ENCODE assay signal across 8 mouse cellular contexts in genomic region chr9:13195762-13196161, GRCm38 (mm10). TPM values are rescaled to one million over a fixed set of nuclear protein-coding genes. Genes with fewer than 3 reads are reported as not detected.
DNase-seq lines count a peak whose midpoint lies in the region; ATAC-seq and TF ChIP-seq lines count a peak whose summit lies in the region.

No protein-coding gene starts in this region.

- H3K9me3 ChIP-seq in intestine, postnatal 0 days (ENCODE audit: control insufficient read depth), result no peaks in the 10 kb centered on the region
- no peaks in the 10 kb centered on the region for H3K9me3 ChIP-seq in intestine, embryonic 15.5 days
- no peaks in the 10 kb centered on the region for H3K9me3 ChIP-seq in liver, postnatal 0 days (ENCODE audit: low read length)

- no peaks in the 10 kb centered on the region for H3K4me1 ChIP-seq in intestine, postnatal 0 days (replicated peaks; ENCODE audit: control insufficient read depth, insufficient read depth, low read length)
- H3K4me1 ChIP-seq in intestine, embryonic 15.5 days (replicated peaks), result no peaks in the 10 kb centered on the region
- no peaks in the 10 kb centered on the region for H3K4me1 ChIP-seq in liver, postnatal 0 days (ENCODE audit: insufficient read depth)
- no peaks in the 10 kb centered on the region for H3K4me1 ChIP-seq in small intestine, adult 2 months (ENCODE audit: control insufficient read depth, insufficient read depth, insufficient read length, low read length)

- WGBS in intestine, postnatal 0 days, result 7% methylated on average over 7 of the region's 7 CpGs
- 11% methylated on average over 7 of the region's 7 CpGs for WGBS in intestine, embryonic 15.5 days
- 6% methylated on average over 7 of the region's 7 CpGs for WGBS in liver, postnatal 0 days (ENCODE audit: insufficient replicate concordance)
- WGBS in small intestine, adult 2 months, result 6% methylated on average over 7 of the region's 7 CpGs

- ATAC-seq in intestine, postnatal 0 days, result no peak
- ATAC-seq in intestine, embryonic 15.5 days, result no peak
- ATAC-seq in liver, postnatal 0 days, result no peak

- no peak overlapping the region for H3K9ac ChIP-seq in intestine, postnatal 0 days (ENCODE audit: low read depth, low read length)
- H3K9ac ChIP-seq in intestine, embryonic 15.5 days, result no peak overlapping the region
- no peak overlapping the region for H3K9ac ChIP-seq in liver, postnatal 0 days (replicated peaks)

- no peak overlapping the region for H3K4me3 ChIP-seq in intestine, postnatal 0 days (ENCODE audit: low read depth, low read length)
- H3K4me3 ChIP-seq in intestine, embryonic 15.5 days (replicated peaks), result no peak overlapping the region
- no peak overlapping the region for H3K4me3 ChIP-seq in liver, postnatal 0 days (ENCODE audit: low read depth, low read length)
- H3K4me3 ChIP-seq in small intestine, adult 2 months (ENCODE audit: low read depth, low read length), result no peak overlapping the region

- DNase-seq in Muller cell, postnatal 12 days (ENCODE audit: inconsistent ontology term), result peak; percentile 30
- peak; percentile 11 for DNase-seq in embryo, embryonic 11.5 days (ENCODE audit: low read depth, low spot score)
- DNase-seq in kidney, adult 9 months, result peak; percentile 8
- DNase-seq in liver, postnatal 0 days, result peak; percentile 22
- no peak for DNase-seq in T-cell, adult 2 months (ENCODE audit: low spot score)

- no peak overlapping the region for H3K27ac ChIP-seq in intestine, postnatal 0 days (ENCODE audit: low read depth, low read length)
- H3K27ac ChIP-seq in intestine, embryonic 15.5 days, result no peak overlapping the region
- no peak overlapping the region for H3K27ac ChIP-seq in liver, postnatal 0 days (ENCODE audit: low read depth)
- H3K27ac ChIP-seq in small intestine, adult 2 months (ENCODE audit: insufficient read depth, low read depth, low read length), result no peak overlapping the region

- H3K36me3 ChIP-seq in intestine, postnatal 0 days (ENCODE audit: control insufficient read depth, insufficient read depth), result no peaks in the 10 kb centered on the region
- H3K36me3 ChIP-seq in intestine, embryonic 15.5 days, result no peaks in the 10 kb centered on the region
- H3K36me3 ChIP-seq in liver, postnatal 0 days (replicated peaks; ENCODE audit: insufficient read depth, low read length), result no peaks in the 10 kb centered on the region
- H3K36me3 ChIP-seq in small intestine, adult 2 months (ENCODE audit: control insufficient read depth, insufficient read depth, low read length), result no peaks in the 10 kb centered on the region

- no peak for TF ChIP-seq POLR2A in small intestine, adult 2 months (IDR thresholded peaks at IDR 0.05; ENCODE audit: low read depth, low read length)

- H3K4me2 ChIP-seq in intestine, postnatal 0 days (replicated peaks; ENCODE audit: low read depth), result no peak overlapping the region
- H3K4me2 ChIP-seq in intestine, embryonic 15.5 days (replicated peaks), result no peak overlapping the region
- no peak overlapping the region for H3K4me2 ChIP-seq in liver, postnatal 0 days (ENCODE audit: low read depth, low read length)

- H3K27me3 ChIP-seq in intestine, postnatal 0 days (replicated peaks; ENCODE audit: control insufficient read depth, insufficient read depth, low read length), result no peaks in the 10 kb centered on the region
- H3K27me3 ChIP-seq in intestine, embryonic 15.5 days (replicated peaks), result no peaks in the 10 kb centered on the region
- H3K27me3 ChIP-seq in liver, postnatal 0 days (ENCODE audit: insufficient read depth, low read length), result no peaks in the 10 kb centered on the region
- H3K27me3 ChIP-seq in small intestine, adult 2 months (ENCODE audit: control insufficient read depth, insufficient read depth, low read length), result no peaks in the 10 kb centered on the region

- TF ChIP-seq EP300 in liver, postnatal 0 days (IDR thresholded peaks at IDR 0.05; ENCODE audit: low read depth), result no peak

- peak; percentile 69 for TF ChIP-seq CTCF in intestine, postnatal 0 days (IDR thresholded peaks at IDR 0.05; ENCODE audit: low read depth)
- peak; percentile 56 for TF ChIP-seq CTCF in liver, postnatal 0 days (IDR thresholded peaks at IDR 0.05; ENCODE audit: low read depth)
- TF ChIP-seq CTCF in small intestine, adult 2 months (IDR thresholded peaks at IDR 0.05; ENCODE audit: extremely low read depth, insufficient read length, insufficient replicate concordance, low read depth, low read length), result peak; percentile 63; the same call in 1 of the 2 replicates

RNA-seq across cellular contexts. Expression of gene Jrkl, which starts 49.9 kb away (rescaled TPM):
- 6.9 and 7.0 TPM in 2 replicates for polyA plus RNA-seq in intestine, postnatal 0 days (2015; fragmentation: Nextera tagmentation; extraction: Ambion mirVana)
- 7.0 and 8.2 TPM in 2 replicates for polyA plus RNA-seq in intestine, embryonic 15.5 days (2015; fragmentation: Nextera tagmentation; extraction: Ambion mirVana)
- 1.9 and 2.1 TPM in 2 replicates for polyA plus RNA-seq in liver, postnatal 0 days (2015; fragmentation: Nextera tagmentation; extraction: Ambion mirVana)
- polyA plus RNA-seq in small intestine, adult 2 months (2012; rRNA removed), result 0.03 and 0.09 TPM in 2 replicates

RNA-seq across cellular contexts. Expression of gene Ccdc82, which starts 51.0 kb away (rescaled TPM):
- polyA plus RNA-seq in intestine, postnatal 0 days (2015; fragmentation: Nextera tagmentation; extraction: Ambion mirVana), result 5.2 and 5.8 TPM in 2 replicates
- polyA plus RNA-seq in intestine, embryonic 15.5 days (2015; fragmentation: Nextera tagmentation; extraction: Ambion mirVana), result 7.5 TPM in 2 replicates
- polyA plus RNA-seq in liver, postnatal 0 days (2015; fragmentation: Nextera tagmentation; extraction: Ambion mirVana), result 3.8 and 4.7 TPM in 2 replicates
- 1.7 and 4.1 TPM in 2 replicates for polyA plus RNA-seq in small intestine, adult 2 months (2012; rRNA removed)
